Mouse (Mus musculus): ENCODE measurements at regions not wholly inside any gene's neighbourhood (a gene's known extent, or its start where the extent isn't known, plus 50 kb on each side); places are given as distances from the start of the nearest gene placed in this dataset.

GRCm38 (mm10) chr2:108783457-108783856, 497.1 kb upstream of the Kif18a start:
- H3K9ac ChIP-seq: no peak overlapping the region
- no peaks in the 10 kb centered on the region for H3K9me3 ChIP-seq (replicated peaks)
- H3K27me3 ChIP-seq: no peaks in the 10 kb centered on the region
- no peak overlapping the region for H3K4me3 ChIP-seq
- no peak overlapping the region for H3K4me2 ChIP-seq (replicated peaks)
- H3K36me3 ChIP-seq: no peaks in the 10 kb centered on the region
- no peak overlapping the region for H3K27ac ChIP-seq
- ATAC-seq (ENCODE audit: low FRiP score): no peak
- H3K4me1 ChIP-seq: no peaks in the 10 kb centered on the region

GRCm38 (mm10) chr2:108785161-108785957, 495.2 kb upstream of the Kif18a start:
- Histone ChIP-seq H3K27ac (no peak overlapping the region), H3K27me3 (no peaks in the 10 kb centered on the region), H3K4me2 (replicated peaks) (no peak overlapping the region), H3K4me1 (no peaks in the 10 kb centered on the region), H3K9ac (no peak overlapping the region), H3K4me3 (no peak overlapping the region), H3K9me3 (replicated peaks) (no peaks in the 10 kb centered on the region), H3K36me3 (no peaks in the 10 kb centered on the region)
- 86% methylated on average over 19 of the region's 19 CpGs for WGBS
- no peak for ATAC-seq (ENCODE audit: low FRiP score)

GRCm38 (mm10) chr2:108789166-108789565, 491.4 kb upstream of the Kif18a start:
- H3K27ac ChIP-seq: no peak overlapping the region
- 91% methylated on average over 7 of the region's 7 CpGs for WGBS

GRCm38 (mm10) chr2:108795145-108795544, 485.4 kb upstream of the Kif18a start:
- Histone ChIP-seq H3K9me3 (replicated peaks) (no peaks in the 10 kb centered on the region), H3K9ac (no peak overlapping the region), H3K4me1 (no peaks in the 10 kb centered on the region), H3K4me3 (no peak overlapping the region), H3K4me2 (replicated peaks) (no peak overlapping the region), H3K27me3 (no peaks in the 10 kb centered on the region), H3K36me3 (no peaks in the 10 kb centered on the region), H3K27ac (no peak overlapping the region)
- 63% methylated on average over 2 of the region's 2 CpGs for WGBS
- ATAC-seq (ENCODE audit: low FRiP score): no peak

More at GRCm38 (mm10) chr2:108789166-108789565, 491.4 kb upstream of the Kif18a start:
- Histone ChIP-seq H3K36me3 (no peaks in the 10 kb centered on the region), H3K4me2 (replicated peaks) (no peak overlapping the region), H3K4me1 (no peaks in the 10 kb centered on the region), H3K9ac (no peak overlapping the region), H3K9me3 (replicated peaks) (no peaks in the 10 kb centered on the region), H3K4me3 (no peak overlapping the region), H3K27me3 (no peaks in the 10 kb centered on the region)
- no peak for ATAC-seq (ENCODE audit: low FRiP score)

- Histone ChIP-seq H3K9me3 (replicated peaks) (no peaks in the 10 kb centered on the region), H3K4me1 (no peaks in the 10 kb centered on the region), H3K27me3 (no peaks in the 10 kb centered on the region), H3K36me3 (no peaks in the 10 kb centered on the region), H3K9ac (no peak overlapping the region), H3K27ac (no peak overlapping the region), H3K4me3 (no peak overlapping the region), H3K4me2 (replicated peaks) (no peak overlapping the region)
- WGBS: 93% methylated on average over 2 of the region's 2 CpGs
- no peak for ATAC-seq (ENCODE audit: low FRiP score)
These were observed 483.5 kb upstream of the Kif18a start for GRCm38 (mm10) chr2:108796816-108797581.

- Histone ChIP-seq H3K4me1 (no peaks in the 10 kb centered on the region), H3K4me2 (replicated peaks) (no peak overlapping the region), H3K36me3 (no peaks in the 10 kb centered on the region), H3K9me3 (replicated peaks) (no peaks in the 10 kb centered on the region), H3K9ac (no peak overlapping the region), H3K27ac (no peak overlapping the region), H3K4me3 (no peak overlapping the region), H3K27me3 (no peaks in the 10 kb centered on the region)
- no peak for ATAC-seq (ENCODE audit: low FRiP score)
These were observed 468.2 kb upstream of the Kif18a start for GRCm38 (mm10) chr2:108812367-108812766.

- H3K4me1 ChIP-seq: no peaks in the 10 kb centered on the region
- ATAC-seq (ENCODE audit: low FRiP score): no peak
- 75% methylated on average over 6 of the region's 6 CpGs for WGBS
- H3K9me3 ChIP-seq (replicated peaks): no peaks in the 10 kb centered on the region
- no peak overlapping the region for H3K4me3 ChIP-seq
- H3K9ac ChIP-seq: no peak overlapping the region
- H3K4me2 ChIP-seq (replicated peaks): no peak overlapping the region
- no peak overlapping the region for H3K27ac ChIP-seq
- H3K27me3 ChIP-seq: no peaks in the 10 kb centered on the region
- no peaks in the 10 kb centered on the region for H3K36me3 ChIP-seq
These were observed 467.4 kb upstream of the Kif18a start for GRCm38 (mm10) chr2:108813040-108813566.

- no peaks in the 10 kb centered on the region for H3K4me1 ChIP-seq
- H3K4me3 ChIP-seq: no peak overlapping the region
- H3K9ac ChIP-seq: no peak overlapping the region
- no peaks in the 10 kb centered on the region for H3K36me3 ChIP-seq
- ATAC-seq (ENCODE audit: low FRiP score): no peak
- no peak overlapping the region for H3K4me2 ChIP-seq (replicated peaks)
- H3K27me3 ChIP-seq: no peaks in the 10 kb centered on the region
- H3K27ac ChIP-seq: no peak overlapping the region
- H3K9me3 ChIP-seq (replicated peaks): no peaks in the 10 kb centered on the region
These were observed 464.0 kb upstream of the Kif18a start for GRCm38 (mm10) chr2:108816579-108816978.

GRCm38 (mm10) chr2:108824025-108824424, 456.5 kb upstream of the Kif18a start:
- peaks cover 12% of the 10 kb centered on the region for H3K4me1 ChIP-seq
- no peak for ATAC-seq (ENCODE audit: low FRiP score)

GRCm38 (mm10) chr2:108825981-108826380, 454.6 kb upstream of the Kif18a start:
- ATAC-seq (ENCODE audit: low FRiP score): no peak
- Histone ChIP-seq H3K27me3 (no peaks in the 10 kb centered on the region), H3K4me1 (peaks cover 12% of the 10 kb centered on the region), H3K4me3 (no peak overlapping the region), H3K27ac (no peak overlapping the region), H3K9ac (no peak overlapping the region), H3K4me2 (replicated peaks) (no peak overlapping the region), H3K9me3 (replicated peaks) (no peaks in the 10 kb centered on the region), H3K36me3 (no peaks in the 10 kb centered on the region)
- 62% methylated on average over 5 of the region's 5 CpGs for WGBS

More at GRCm38 (mm10) chr2:108824025-108824424, 456.5 kb upstream of the Kif18a start:
- H3K4me3 ChIP-seq: no peak overlapping the region
- no peak overlapping the region for H3K4me2 ChIP-seq (replicated peaks)
- no peaks in the 10 kb centered on the region for H3K27me3 ChIP-seq
- no peak overlapping the region for H3K27ac ChIP-seq
- no peak overlapping the region for H3K9ac ChIP-seq
- H3K36me3 ChIP-seq: no peaks in the 10 kb centered on the region
- H3K9me3 ChIP-seq (replicated peaks): no peaks in the 10 kb centered on the region

GRCm38 (mm10) chr2:108827106-108827838, 453.3 kb upstream of the Kif18a start:
- Histone ChIP-seq H3K4me2 (replicated peaks) (peak overlapping the region; percentile 38), H3K27me3 (no peaks in the 10 kb centered on the region), H3K9ac (peak overlapping the region; percentile 13; the same call in 1 of the 2 replicates), H3K36me3 (no peaks in the 10 kb centered on the region), H3K4me3 (peak overlapping the region; percentile 12; the same call in 1 of the 2 replicates), H3K9me3 (replicated peaks) (no peaks in the 10 kb centered on the region), H3K4me1 (peaks cover 12% of the 10 kb centered on the region), H3K27ac (peak overlapping the region; percentile 70)
- WGBS: 3% methylated on average over 12 of the region's 12 CpGs
- peak; percentile 94 for ATAC-seq (ENCODE audit: low FRiP score)

Data from hindbrain, embryonic 12.5 days (tissue).